Mouse (Mus musculus): ENCODE measurements around the gene Col4a2.

- TF ChIP-seq CTCF (IDR thresholded peaks at IDR 0.05; ENCODE audit: extremely low read depth, insufficient read depth, insufficient read length, insufficient replicate concordance): no peak
- no peak for TF ChIP-seq POLR2A (IDR thresholded peaks at IDR 0.05; ENCODE audit: low read depth, low read length)
Measured at GRCm38 (mm10) chr8:11411504-11412124, 99.0 kb downstream of the Col4a2 start.
